Mouse (Mus musculus) Patski (cell line): ENCODE measurements around the gene Ttll4. TPM values are rescaled to one million over a fixed set of nuclear protein-coding genes. Genes with fewer than 3 reads are reported as not detected.

Experiments
- ATAC-seq: fragments of 100-300 bp; one replicate; pipeline ENCODE4 v1.8.0; 2021
- CTCF ChIA-PET: fragments of 350-600 bp; sonication (Branson Sonifier 250); formaldehyde crosslinking; loops from one replicate; lab custom pipeline; 2022; ENCODE audit warnings: inconsistent platforms; lab: Charles Lee
- POLR2A ChIA-PET: fragments of 350-600 bp; sonication (Branson Sonifier 250); formaldehyde crosslinking; loops from one replicate; lab custom pipeline; 2022; ENCODE audit warnings: antibody characterized with exemption, inconsistent platforms; lab: Charles Lee
- DNase-seq: peaks from one replicate; pipeline ENCODE4 v3.0.0-alpha.2; 2011; ENCODE audit warnings: low read depth, low spot score
- H3K27me3 ChIP-seq: fragments of 371-371 bp; one replicate; pipeline ENCODE4 v1.5.1; 2021
- CTCF ChIP-seq: fragments of 100-300 bp; IDR thresholded peaks from one replicate; pipeline ENCODE4 v1.5.1; 2021
- in situ Hi-C: fragments of 300-500 bp; cut with MboI; formaldehyde crosslinking; loops from 3 replicates; pipeline ENCODE4 v1.11.1; 2018; ENCODE audit warnings: low pct_unique_long_range_greater_than_20kb, mixed read lengths
- polyA plus RNA-seq: library from polyadenylated mRNA; unstranded; gene quantifications from one replicate; pipeline ENCODE4 v1.2.3, GENCODE M21; 2021

The Ttll4 gene
- polyA plus RNA-seq, 1 experiment from 2014 or later, result 23.6 TPM

GRCm38 (mm10) chr1:74672731-74673130, 11.2 kb downstream of the Ttll4 start:
- no peak for ATAC-seq
- H3K27me3 ChIP-seq, result no peaks in the 10 kb centered on the region
- ChIA-PET POLR2A (no interaction called here), CTCF (no interaction called here)
- DNase-seq, result no peak
- TF ChIP-seq CTCF, result no peak
- in situ Hi-C loops, result no loop called here

- DNase-seq (no peak), ATAC-seq (no peak)
- CTCF ChIA-PET, result interaction anchor here (1.5 kb wide), 1 partner anchor 14 kb away, joined by 4 read pairs; no protein-coding TSS in a partner anchor
- no peak for TF ChIP-seq CTCF
- no peaks in the 10 kb centered on the region for H3K27me3 ChIP-seq
- POLR2A ChIA-PET, result no interaction called here
- in situ Hi-C loops, result no loop called here
These were observed 15.3 kb downstream of the Ttll4 start for GRCm38 (mm10) chr1:74676863-74677262.

GRCm38 (mm10) chr1:74677843-74678242, 16.3 kb downstream of the Ttll4 start:
- no peak for ATAC-seq
- CTCF ChIA-PET, result interaction anchor here (1.3 kb wide), 1 partner anchor 8 kb away, joined by 3 read pairs; no protein-coding TSS in a partner anchor
- in situ Hi-C loops, result no loop called here

DNA sequence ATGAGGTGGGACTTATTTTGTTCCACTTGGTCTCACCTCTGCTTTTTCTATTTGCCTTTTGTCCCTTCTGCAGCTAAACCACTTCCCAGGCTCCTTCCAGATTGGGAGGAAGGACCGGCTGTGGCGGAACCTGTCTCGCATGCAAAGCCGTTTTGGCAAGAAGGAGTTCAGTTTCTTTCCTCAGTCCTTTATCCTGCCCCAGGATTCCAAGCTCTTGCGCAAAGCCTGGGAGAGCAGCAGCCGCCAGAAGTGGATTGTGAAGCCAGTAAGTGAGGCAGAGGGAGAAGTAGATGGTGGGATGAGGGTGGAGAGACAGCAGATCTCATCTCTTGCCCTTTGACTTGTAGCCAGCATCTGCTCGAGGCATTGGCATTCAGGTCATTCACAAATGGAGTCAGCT, 25.6 kb downstream of the Ttll4 start:
- DNase-seq, result no peak
- ATAC-seq, result no peak
- ChIA-PET CTCF (interaction anchor here (0.8 kb wide), 1 partner anchor 13 kb away, joined by 3 read pairs; no protein-coding TSS in a partner anchor), POLR2A (no interaction called here)
- in situ Hi-C loops, result no loop called here
- no peaks in the 10 kb centered on the region for H3K27me3 ChIP-seq
- no peak for TF ChIP-seq CTCF

More at GRCm38 (mm10) chr1:74677843-74678242, 16.3 kb downstream of the Ttll4 start:
- TF ChIP-seq CTCF, result no peak
- DNase-seq, result no peak
- no peaks in the 10 kb centered on the region for H3K27me3 ChIP-seq
- POLR2A ChIA-PET, result no interaction called here

DNA sequence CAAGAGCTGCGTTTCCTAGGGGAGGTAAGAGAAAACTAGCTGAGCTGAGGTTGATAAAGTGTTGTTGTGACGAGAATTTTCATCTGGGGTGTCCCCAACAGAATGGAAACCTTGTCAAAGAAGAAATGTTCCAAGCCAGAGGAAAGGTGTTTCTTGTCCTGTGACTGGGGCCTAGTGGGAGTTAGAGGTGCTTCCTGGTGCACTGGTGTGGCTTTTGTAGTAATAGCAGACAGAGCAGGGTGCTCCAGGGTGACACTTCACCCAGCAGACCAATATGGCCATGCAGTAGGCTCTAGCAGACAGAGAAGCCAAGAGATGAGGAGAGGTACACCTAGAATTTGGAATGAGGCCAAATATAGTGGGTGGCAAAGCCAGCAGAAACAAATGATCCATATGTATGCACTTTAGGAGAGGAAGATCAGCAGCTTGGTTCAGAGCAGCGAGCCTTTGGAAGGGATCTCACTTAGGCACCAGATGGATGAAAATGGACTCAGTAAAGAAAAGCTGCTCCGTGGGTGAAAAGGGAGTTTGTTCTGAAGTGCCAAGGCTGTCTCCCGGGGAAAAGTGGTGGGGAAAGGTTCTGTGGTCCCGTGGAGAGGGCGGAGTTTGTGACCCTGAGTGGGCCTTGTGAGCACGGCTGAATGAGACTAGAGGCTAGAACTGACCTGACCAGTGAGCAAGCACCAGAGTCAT, 32.5 kb downstream of the Ttll4 start:
- no peaks in the 10 kb centered on the region for H3K27me3 ChIP-seq
- CTCF ChIA-PET, result no interaction called here
- DNase-seq, result no peak
- no peak for TF ChIP-seq CTCF
- POLR2A ChIA-PET, result no interaction called here
- in situ Hi-C loops, result no loop called here
- no peak for ATAC-seq

- no peak for TF ChIP-seq CTCF
- in situ Hi-C loops, result no loop called here
- DNase-seq (no peak), ATAC-seq (no peak)
- no peaks in the 10 kb centered on the region for H3K27me3 ChIP-seq
- ChIA-PET POLR2A (interaction anchor here (0.6 to 0.8 kb wide), 2 partner anchors 11 to 17 kb away, joined by 3 to 5 read pairs; partner anchors contain the start of gene Cyp27a1), CTCF (no interaction called here)
These were observed 34.3 kb downstream of the Ttll4 start for GRCm38 (mm10) chr1:74695836-74696235.

- in situ Hi-C loops, result no loop called here
- TF ChIP-seq CTCF, result no peak
- H3K27me3 ChIP-seq, result no peaks in the 10 kb centered on the region
- POLR2A ChIA-PET, result no interaction called here
- CTCF ChIA-PET, result interaction anchor here (1.3 kb wide), 1 partner anchor 10 kb away, joined by 3 read pairs; no protein-coding TSS in a partner anchor
- no peak for DNase-seq
- no peak for ATAC-seq
These were observed 35.9 kb downstream of the Ttll4 start for GRCm38 (mm10) chr1:74697416-74697815.

DNA sequence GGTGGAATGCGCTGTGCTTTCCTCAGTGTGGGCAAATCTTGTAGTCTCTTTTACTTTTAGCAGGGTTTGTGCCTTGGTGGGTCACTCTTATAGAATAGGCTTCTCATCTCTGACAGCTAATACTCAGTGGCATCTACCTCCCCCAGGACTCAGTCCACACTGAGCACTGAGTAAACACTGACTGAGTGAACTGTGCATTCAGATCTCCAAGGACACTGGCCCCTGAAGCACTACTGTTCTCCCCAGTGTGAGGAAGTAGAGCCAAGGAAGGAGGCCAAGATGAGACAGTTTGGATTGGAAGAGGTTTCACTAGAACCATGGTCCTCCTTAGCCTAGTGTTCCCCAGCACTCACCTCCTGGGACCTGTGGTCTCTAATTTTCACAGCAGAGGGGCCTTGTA, 36.8 kb downstream of the Ttll4 start:
- no peak for TF ChIP-seq CTCF
- POLR2A ChIA-PET, result no interaction called here
- DNase-seq, result no peak
- CTCF ChIA-PET, result interaction anchor here (1.3 kb wide), 1 partner anchor 9 kb away, joined by 3 read pairs; no protein-coding TSS in a partner anchor
- in situ Hi-C loops, result no loop called here
- no peaks in the 10 kb centered on the region for H3K27me3 ChIP-seq
- no peak for ATAC-seq

DNA sequence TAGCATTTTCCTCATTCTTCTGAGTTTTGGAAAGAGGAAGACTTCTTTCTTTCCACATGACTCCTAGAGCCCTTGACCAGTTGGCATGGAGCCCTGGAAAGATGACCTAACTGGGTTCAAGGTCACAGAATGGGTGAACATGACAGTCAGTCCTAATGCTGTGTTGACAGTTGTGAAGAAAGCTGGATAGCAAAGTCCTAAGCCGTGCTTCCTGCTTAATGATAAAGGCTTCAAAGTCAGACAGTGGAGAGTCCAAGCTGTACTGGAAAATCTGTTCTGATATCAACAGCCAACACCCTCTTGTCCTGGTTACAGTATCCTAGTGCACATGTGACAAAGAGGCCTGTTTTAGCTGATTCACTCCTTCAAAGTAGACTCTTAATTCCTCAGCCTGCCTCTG, 37.2 kb downstream of the Ttll4 start:
- in situ Hi-C loops, result no loop called here

GRCm38 (mm10) chr1:74702142-74702553, 40.6 kb downstream of the Ttll4 start:
- in situ Hi-C loops, result no loop called here
- TF ChIP-seq CTCF, result no peak
- POLR2A ChIA-PET, result no interaction called here
- H3K27me3 ChIP-seq, result no peaks in the 10 kb centered on the region
- ATAC-seq (no peak), DNase-seq (no peak)
- CTCF ChIA-PET, result interaction anchor here (1.2 kb wide), 1 partner anchor 18 kb away, joined by 3 read pairs; no protein-coding TSS in a partner anchor

More for the DNA sequence above, 37.2 kb downstream of the Ttll4 start:
- H3K27me3 ChIP-seq, result no peaks in the 10 kb centered on the region
- no peak for ATAC-seq
- DNase-seq, result no peak
- ChIA-PET POLR2A (no interaction called here), CTCF (no interaction called here)
- TF ChIP-seq CTCF, result no peak

- TF ChIP-seq CTCF, result no peak
- DNase-seq (no peak), ATAC-seq (no peak)
- ChIA-PET POLR2A (no interaction called here), CTCF (no interaction called here)
- H3K27me3 ChIP-seq, result no peaks in the 10 kb centered on the region
- in situ Hi-C loops, result no loop called here
These were observed 42.6 kb downstream of the Ttll4 start for GRCm38 (mm10) chr1:74704156-74704555.
